Mouse (Mus musculus) stomach, postnatal 0 days (tissue): ENCODE data around the gene Gpr155. TPM values are rescaled to one million over a fixed set of nuclear protein-coding genes. Genes with fewer than 3 reads are reported as not detected.
A peak's percentile ranks its signal among the peaks of the same experiment; 100 is the strongest.

Experiments used
- ATAC-seq: fragments of 200-750 bp; cut with Nextera tagmentation; 2 replicates; pipeline ENCODE4 v1.8.0; 2017; ENCODE audit not compliant: low FRiP score, low TSS enrichment
- DNase-seq: peaks from one replicate; pipeline ENCODE4 v3.0.0-alpha.2; 2016; ENCODE audit warnings: low spot score
- H3K27ac ChIP-seq: fragments of 300-500 bp; sonication (generic); replicated peaks from 2 replicates; pipeline ENCODE4 v1.5.1; 2014; ENCODE audit warnings: mild to moderate bottlenecking, control low read depth
- H3K27me3 ChIP-seq: fragments of 300-500 bp; sonication (generic); 2 replicates; pipeline ENCODE4 v1.6.1; 2014; ENCODE audit warnings: low read length; ENCODE audit not compliant: control insufficient read depth, insufficient read depth
- H3K36me3 ChIP-seq: fragments of 300-500 bp; sonication (generic); 2 replicates; pipeline ENCODE4 v1.6.1; 2014; ENCODE audit warnings: low read length, mixed read lengths; ENCODE audit not compliant: control insufficient read depth, insufficient read depth
- H3K4me1 ChIP-seq: fragments of 300-500 bp; sonication (generic); replicated peaks from 2 replicates; pipeline ENCODE4 v1.6.1; 2014; ENCODE audit warnings: antibody characterized with exemption; ENCODE audit not compliant: control insufficient read depth, insufficient read depth
- H3K4me2 ChIP-seq: fragments of 300-500 bp; sonication (generic); replicated peaks from 2 replicates; pipeline ENCODE4 v1.6.1; 2014; ENCODE audit warnings: low read depth, mild to moderate bottlenecking, control low read depth, moderate library complexity
- H3K4me3 ChIP-seq: fragments of 300-500 bp; sonication (generic); 2 replicates; pipeline ENCODE4 v1.5.1; 2014; ENCODE audit warnings: low read depth, low read length, control low read depth
- H3K9ac ChIP-seq: fragments of 300-500 bp; sonication (generic); 2 replicates; pipeline ENCODE4 v1.6.1; 2014; ENCODE audit warnings: mild to moderate bottlenecking, low read length, control low read depth, mixed read lengths
- H3K9me3 ChIP-seq: fragments of 300-500 bp; sonication (generic); 2 replicates; pipeline ENCODE4 v1.6.1; 2016; ENCODE audit warnings: low read length; ENCODE audit not compliant: control insufficient read depth
- CTCF ChIP-seq: IDR thresholded peaks from 2 replicates; pipeline ENCODE4 v1.5.1; 2016; ENCODE audit warnings: antibody characterized with exemption, low read depth, mild to moderate bottlenecking, moderate library complexity
- EP300 ChIP-seq: optimal IDR thresholded peaks from 2 replicates; pipeline ENCODE3; 2016; ENCODE audit warnings: antibody characterized with exemption
- WGBS: fragments of 180-500 bp; shearing (Covaris S2); extraction: QIAGEN DNeasy Blood & Tissue Kit; methylation state at CpG from one replicate; pipeline ENCODE4 v1.1.7; 2014; 5-methylcytosine and 5-hydroxymethylcytosine counted together
- polyA plus RNA-seq: library from polyadenylated mRNA; unstranded; fragments of >200 nt; fragmentation: Nextera tagmentation; extraction: Ambion mirVana; gene quantifications from 2 replicates; pipeline ENCODE4 v1.2.1, GENCODE M21; 2015

The Gpr155 gene
- 11.6 and 11.8 TPM in 2 replicates for polyA plus RNA-seq

GRCm38 (mm10) chr2:73386356-73387046 lies at the start of gene Gpr155:
TSS of gene Gpr155 (minus strand) at chr2:73386572.
- peak within 1 kb of the TSS; percentile 100 for H3K4me2 ChIP-seq

GRCm38 (mm10) chr2:73435847-73436246 lies 49.5 kb upstream of the Gpr155 start:
- no peaks in the 10 kb centered on the region for H3K27me3 ChIP-seq
- no peak for ATAC-seq
- no peak overlapping the region for H3K9ac ChIP-seq
- DNase-seq: no peak
- peaks cover 5% of the 10 kb centered on the region; the same call in 1 of the 2 replicates for H3K36me3 ChIP-seq
- no peak overlapping the region for H3K4me3 ChIP-seq
- no peaks in the 10 kb centered on the region for H3K4me1 ChIP-seq
- no peak overlapping the region for H3K4me2 ChIP-seq
- H3K27ac ChIP-seq: no peak overlapping the region
- 86% methylated on average over 2 of the region's 2 CpGs for WGBS
- H3K9me3 ChIP-seq: no peaks in the 10 kb centered on the region
- TF ChIP-seq CTCF (no peak), EP300 (no peak)

More at GRCm38 (mm10) chr2:73386356-73387046, at the start of gene Gpr155:
- peak within 1 kb of the TSS; percentile 69 for H3K9ac ChIP-seq
- H3K9me3 ChIP-seq: no peaks in the 10 kb centered on the region
- TF ChIP-seq CTCF: peak; percentile 12; the same call in 1 of the 2 replicates
- peak; percentile 61 for TF ChIP-seq EP300
- no peaks in the 10 kb centered on the region for H3K4me1 ChIP-seq
- DNase-seq: peak; percentile 100
- peak within 1 kb of the TSS; percentile 63 for H3K4me3 ChIP-seq
- no peaks in the 10 kb centered on the region for H3K27me3 ChIP-seq
- under 1% methylated on average over 44 of the region's 44 CpGs for WGBS
- peak; percentile 99 for ATAC-seq
- H3K27ac ChIP-seq: peak within 1 kb of the TSS; percentile 83
- no peaks in the 10 kb centered on the region for H3K36me3 ChIP-seq

- Histone ChIP-seq H3K9me3 (no peaks in the 10 kb centered on the region), H3K27me3 (no peaks in the 10 kb centered on the region), H3K27ac (peak overlapping the region; percentile 40; the same call in 1 of the 2 replicates), H3K4me3 (peak overlapping the region; percentile 19), H3K4me2 (peak overlapping the region; percentile 45), H3K4me1 (no peaks in the 10 kb centered on the region), H3K9ac (peak overlapping the region; percentile 27), H3K36me3 (peaks cover 2% of the 10 kb centered on the region; the same call in 1 of the 2 replicates)
- ATAC-seq: peak; percentile 21; the same call in 1 of the 2 replicates
- WGBS: 26% methylated on average over 14 of the region's 14 CpGs
- TF ChIP-seq CTCF (no peak), EP300 (no peak)
- no peak for DNase-seq
Measured at GRCm38 (mm10) chr2:73431959-73432396, 45.6 kb upstream of the Gpr155 start.

GRCm38 (mm10) chr2:73428803-73429468 lies 42.6 kb upstream of the Gpr155 start:
- no peaks in the 10 kb centered on the region for H3K27me3 ChIP-seq
- H3K4me3 ChIP-seq: no peak overlapping the region
- no peak overlapping the region for H3K9ac ChIP-seq
- H3K36me3 ChIP-seq: peaks cover 1% of the 10 kb centered on the region; the same call in 1 of the 2 replicates
- ATAC-seq: peak; percentile 62; the same call in 1 of the 2 replicates
- DNase-seq: no peak
- no peak overlapping the region for H3K4me2 ChIP-seq
- H3K27ac ChIP-seq: no peak overlapping the region; the same call in 1 of the 2 replicates
- no peaks in the 10 kb centered on the region for H3K9me3 ChIP-seq
- no peaks in the 10 kb centered on the region for H3K4me1 ChIP-seq
- WGBS: 63% methylated on average over 21 of the region's 21 CpGs
- TF ChIP-seq CTCF (no peak), EP300 (no peak)

GRCm38 (mm10) chr2:73427293-73427692 lies 40.9 kb upstream of the Gpr155 start:
- no peak overlapping the region for H3K4me2 ChIP-seq
- peak; percentile 48 for DNase-seq
- no peak overlapping the region for H3K9ac ChIP-seq
- peak; percentile 58; the same call in 1 of the 2 replicates for ATAC-seq
- no peak overlapping the region for H3K27ac ChIP-seq
- no peaks in the 10 kb centered on the region for H3K36me3 ChIP-seq
- H3K27me3 ChIP-seq: no peaks in the 10 kb centered on the region
- TF ChIP-seq EP300: no peak
- TF ChIP-seq CTCF: peak; percentile 70
- no peak overlapping the region for H3K4me3 ChIP-seq
- H3K9me3 ChIP-seq: no peaks in the 10 kb centered on the region
- WGBS: 30% methylated on average over 1 of the region's 1 CpGs
- H3K4me1 ChIP-seq: no peaks in the 10 kb centered on the region
